ENCODE assay signal across 14 mouse cellular contexts in the genomic region with DNA sequence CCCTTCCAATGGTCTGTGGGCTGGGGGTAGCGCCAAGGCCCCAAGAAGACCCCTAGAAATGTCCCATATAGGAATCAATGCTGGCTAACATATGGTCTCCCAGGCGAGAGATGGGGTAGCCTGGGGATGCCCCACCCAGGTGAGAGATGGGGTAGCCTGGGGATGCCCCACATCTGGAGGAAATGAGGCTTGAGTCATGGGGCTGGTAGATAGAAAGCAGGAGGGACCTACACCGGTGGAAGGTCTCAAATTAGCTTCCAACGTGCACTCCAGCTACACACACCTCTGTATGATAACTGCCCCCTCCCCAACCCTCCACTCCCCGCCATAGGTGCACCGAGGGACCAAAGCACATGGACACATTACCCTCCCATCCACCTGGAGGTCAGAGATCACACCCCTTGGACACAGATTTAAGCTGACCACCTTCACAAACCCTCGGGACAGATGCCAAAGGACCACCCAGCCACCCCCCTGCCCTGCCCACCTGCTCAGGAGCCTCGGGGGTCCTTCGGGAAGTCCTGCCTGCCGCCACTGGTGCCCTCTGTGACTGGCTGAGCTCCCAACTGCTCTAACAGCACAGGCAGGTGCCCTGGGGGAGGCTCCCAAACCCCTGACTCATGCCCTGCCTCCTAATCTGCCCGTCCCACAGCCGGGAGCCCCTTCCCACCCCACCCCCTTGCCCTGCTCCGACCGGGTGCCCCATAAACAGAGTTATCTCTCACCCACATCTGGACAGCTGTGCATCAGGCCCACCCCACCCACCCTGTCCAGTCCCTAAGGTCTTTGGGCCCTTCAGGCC. TPM values are rescaled to one million over a fixed set of nuclear protein-coding genes. Genes with fewer than 3 reads are reported as not detected.
A peak's percentile ranks its signal among the peaks of the same experiment; 100 is the strongest.
DNase-seq lines count a peak whose midpoint lies in the region; ATAC-seq and TF ChIP-seq lines count a peak whose summit lies in the region.
"Had no signal": no experiment of that assay in that cellular context is flagged by ENCODE, and none has a peak within 500 bp of the region (broad histone marks: within the 10 kb centered on the region; RNA-seq: fewer than 3 reads in every experiment).

No protein-coding gene starts in this region.

- no peak for DNase-seq in hindbrain, embryonic 11.5 days (ENCODE audit: low spot score)
- no peak for DNase-seq in hindbrain, postnatal 0 days (ENCODE audit: low spot score)
- DNase-seq in c-Kit-positive CD71-positive TER-119-negative erythroid progenitor cells, embryonic 14.5 days (ENCODE audit: low read depth): peak; percentile 62
- DNase-seq in spleen, postnatal 10 days (ENCODE audit: low spot score in 2 of 2): peak; percentile 85 to 87
- DNase-seq in adrenal gland, postnatal 36 days: no peak
- DNase-seq: adrenal gland, postnatal 10 days; cerebellum, postnatal 10 days; layer of hippocampus, adult 9-11 months; lung, postnatal 10 days had no signal

- no peaks in the 10 kb centered on the region for H3K9me3 ChIP-seq in hindbrain, embryonic 11.5 days (ENCODE audit: control insufficient read depth, low read length)
- H3K9me3 ChIP-seq in hindbrain, postnatal 0 days (ENCODE audit: low read length): no peaks in the 10 kb centered on the region
- H3K9me3 ChIP-seq in intestine, embryonic 16.5 days (ENCODE audit: control insufficient read depth, low read length): no peaks in the 10 kb centered on the region

- no peaks in the 10 kb centered on the region for H3K4me1 ChIP-seq in hindbrain, embryonic 11.5 days (replicated peaks; ENCODE audit: control insufficient read depth, insufficient read depth, low read length)
- H3K4me1 ChIP-seq in hindbrain, postnatal 0 days (ENCODE audit: insufficient read depth, low read length): no peaks in the 10 kb centered on the region
- no peaks in the 10 kb centered on the region for H3K4me1 ChIP-seq in intestine, embryonic 16.5 days (ENCODE audit: control insufficient read depth, insufficient read depth, low read length)

- H3K27ac ChIP-seq in hindbrain, embryonic 11.5 days (ENCODE audit: low read depth, low read length): no peak overlapping the region
- H3K27ac ChIP-seq in hindbrain, postnatal 0 days: no peak overlapping the region
- H3K27ac ChIP-seq in intestine, embryonic 16.5 days (ENCODE audit: low read length): no peak overlapping the region

- H3K4me3 ChIP-seq in hindbrain, embryonic 11.5 days (ENCODE audit: low read depth, low read length): 0 out of 2 replicates have a peak overlapping the region, but pooled peaks have one; percentile 2
- H3K4me3 ChIP-seq in hindbrain, postnatal 0 days (ENCODE audit: low read length): no peak overlapping the region
- no peak overlapping the region for H3K4me3 ChIP-seq in intestine, embryonic 16.5 days (ENCODE audit: low read length)
- H3K4me3 ChIP-seq: myocyte had no signal

- no peak for TF ChIP-seq CTCF in hindbrain, postnatal 0 days (IDR thresholded peaks at IDR 0.05; ENCODE audit: low read depth)

- H3K36me3 ChIP-seq in hindbrain, embryonic 11.5 days (ENCODE audit: control insufficient read depth, insufficient read depth, low read length): no peaks in the 10 kb centered on the region
- H3K36me3 ChIP-seq in hindbrain, postnatal 0 days (ENCODE audit: insufficient read depth, low read length): no peaks in the 10 kb centered on the region
- H3K36me3 ChIP-seq in intestine, embryonic 16.5 days (ENCODE audit: control insufficient read depth, insufficient read depth, low read length): no peaks in the 10 kb centered on the region

- H3K9ac ChIP-seq in hindbrain, embryonic 11.5 days (ENCODE audit: low read depth, low read length): no peak overlapping the region
- no peak overlapping the region for H3K9ac ChIP-seq in hindbrain, postnatal 0 days (replicated peaks; ENCODE audit: low read length)
- no peak overlapping the region for H3K9ac ChIP-seq in intestine, embryonic 16.5 days (ENCODE audit: low read depth, low read length)

- ATAC-seq in hindbrain, embryonic 11.5 days (ENCODE audit: low FRiP score): no peak
- no peak for ATAC-seq in hindbrain, postnatal 0 days
- peak; percentile 75 for ATAC-seq in intestine, embryonic 16.5 days
- ATAC-seq in inflammation-experienced regulatory T-cells, adult 6 months: no peak
- ATAC-seq: forebrain, embryonic 14.5 days had no signal

- no peaks in the 10 kb centered on the region for H3K27me3 ChIP-seq in hindbrain, embryonic 11.5 days (ENCODE audit: control insufficient read depth, insufficient read depth, low read length)
- no peaks in the 10 kb centered on the region for H3K27me3 ChIP-seq in hindbrain, postnatal 0 days (ENCODE audit: insufficient read depth, low read length)
- no peaks in the 10 kb centered on the region for H3K27me3 ChIP-seq in intestine, embryonic 16.5 days (replicated peaks; ENCODE audit: control insufficient read depth, insufficient read depth, low read length)

- 80% methylated on average over 14 of the region's 14 CpGs for WGBS in hindbrain, embryonic 11.5 days
- 76% methylated on average over 14 of the region's 14 CpGs for WGBS in hindbrain, postnatal 0 days
- WGBS in intestine, embryonic 16.5 days: 74% methylated on average over 14 of the region's 14 CpGs

- H3K4me2 ChIP-seq in hindbrain, embryonic 11.5 days (replicated peaks; ENCODE audit: low read depth, low read length): no peak overlapping the region
- H3K4me2 ChIP-seq in hindbrain, postnatal 0 days (ENCODE audit: low read depth, low read length): no peak overlapping the region
- H3K4me2 ChIP-seq in intestine, embryonic 16.5 days (ENCODE audit: low read depth, low read length): no peak overlapping the region

RNA-seq across cellular contexts. Expression of a gene that starts 1.2 kb away (rescaled TPM):
- polyA plus RNA-seq in hindbrain, embryonic 11.5 days (2014; fragmentation: Nextera tagmentation; extraction: Ambion mirVana): 25.8 and 28.1 TPM in 2 replicates
- 0.22 and 0.84 TPM in 2 replicates for total RNA-seq in hindbrain, postnatal 0 days (2014; rRNA removed)
- polyA plus RNA-seq in hindbrain, postnatal 0 days (2015; fragmentation: Nextera tagmentation; extraction: Ambion mirVana): 0.48 and 0.54 TPM in 2 replicates
- polyA plus RNA-seq in intestine, embryonic 16.5 days (2015; fragmentation: Nextera tagmentation; extraction: Ambion mirVana): 11.2 and 19.3 TPM in 2 replicates
- 1 to 10 TPM in 1 of 2 experiments, under 1 TPM in 1; 0.56 to 1.8 TPM for total RNA-seq in adrenal gland, postnatal 36 days (2021)
- under 1 TPM in 1 of 3 experiments, not detected in 2; 0.08 TPM for polyA plus RNA-seq in inflammation-experienced regulatory T-cells, adult 6 months (2017; shearing (Covaris generic))
- polyA plus RNA-seq: myocyte; urinary bladder, adult 2 months had no signal

RNA-seq across cellular contexts. Expression of a gene that starts 28.4 kb away (rescaled TPM):
- polyA plus RNA-seq in hindbrain, embryonic 11.5 days (2014; fragmentation: Nextera tagmentation; extraction: Ambion mirVana): 43.3 and 47.8 TPM in 2 replicates
- 310 and 349 TPM in 2 replicates for total RNA-seq in hindbrain, postnatal 0 days (2014; rRNA removed)
- 114 and 125 TPM in 2 replicates for polyA plus RNA-seq in hindbrain, postnatal 0 days (2015; fragmentation: Nextera tagmentation; extraction: Ambion mirVana)
- 6.0 and 6.8 TPM in 2 replicates for polyA plus RNA-seq in intestine, embryonic 16.5 days (2015; fragmentation: Nextera tagmentation; extraction: Ambion mirVana)
- 10 to 100 TPM; 29.1 to 29.6 TPM for total RNA-seq in adrenal gland, postnatal 36 days (2021)
- polyA plus RNA-seq in inflammation-experienced regulatory T-cells, adult 6 months (2017; shearing (Covaris generic)): 1 to 10 TPM; 1.8 to 3.2 (median 2.0) TPM

RNA-seq across cellular contexts. Expression of a gene that starts 43.0 kb away (rescaled TPM):
- polyA plus RNA-seq in hindbrain, embryonic 11.5 days (2014; fragmentation: Nextera tagmentation; extraction: Ambion mirVana): 152 and 166 TPM in 2 replicates
- total RNA-seq in hindbrain, postnatal 0 days (2014; rRNA removed): 169 and 194 TPM in 2 replicates
- 165 and 176 TPM in 2 replicates for polyA plus RNA-seq in hindbrain, postnatal 0 days (2015; fragmentation: Nextera tagmentation; extraction: Ambion mirVana)
- 366 and 376 TPM in 2 replicates for polyA plus RNA-seq in intestine, embryonic 16.5 days (2015; fragmentation: Nextera tagmentation; extraction: Ambion mirVana)
- 100 to 1,000 TPM; 453 to 470 TPM for total RNA-seq in adrenal gland, postnatal 36 days (2021)
- polyA plus RNA-seq in inflammation-experienced regulatory T-cells, adult 6 months (2017; shearing (Covaris generic)): 10 to 100 TPM; 40.1 to 61.9 (median 53.3) TPM

RNA-seq across cellular contexts. Expression of a gene that starts 45.2 kb away (rescaled TPM):
- 82.1 and 83.4 TPM in 2 replicates for polyA plus RNA-seq in hindbrain, embryonic 11.5 days (2014; fragmentation: Nextera tagmentation; extraction: Ambion mirVana)
- 53.7 and 63.7 TPM in 2 replicates for total RNA-seq in hindbrain, postnatal 0 days (2014; rRNA removed)
- 74.6 and 76.1 TPM in 2 replicates for polyA plus RNA-seq in hindbrain, postnatal 0 days (2015; fragmentation: Nextera tagmentation; extraction: Ambion mirVana)
- 65.5 and 66.0 TPM in 2 replicates for polyA plus RNA-seq in intestine, embryonic 16.5 days (2015; fragmentation: Nextera tagmentation; extraction: Ambion mirVana)
- 100 to 1,000 TPM; 101 to 103 TPM for total RNA-seq in adrenal gland, postnatal 36 days (2021)
- 10 to 100 TPM; 42.5 to 45.0 (median 44.6) TPM for polyA plus RNA-seq in inflammation-experienced regulatory T-cells, adult 6 months (2017; shearing (Covaris generic))

Comparison
In these comparisons a context has a peak if more than half of its experiments do, and no peak if none do; other contexts are left out.
1. DNase-seq: peak in c-Kit-positive CD71-positive TER-119-negative erythroid progenitor cells, embryonic 14.5 days (single experiment) and spleen, postnatal 10 days (2 of 2); none in hindbrain, embryonic 11.5 days (single experiment), hindbrain, postnatal 0 days (single experiment) and adrenal gland, postnatal 36 days (0 of 2).